Mouse (Mus musculus): ENCODE results near the gene Actrt2.

Actrt2 gene

GRCm38 (mm10) chr4:154683068-154683752 lies 15.5 kb upstream of the Actrt2 start:
- no peak for DNase-seq (ENCODE audit: low spot score)

- DNase-seq (ENCODE audit: low spot score) = no peak
These were observed 14.6 kb upstream of the Actrt2 start for GRCm38 (mm10) chr4:154682311-154682710.

GRCm38 (mm10) chr4:154675441-154676000 lies 7.9 kb upstream of the Actrt2 start:
- DNase-seq (ENCODE audit: low spot score) = no peak

- no peak for DNase-seq (ENCODE audit: low spot score)
These were observed 7.3 kb upstream of the Actrt2 start for GRCm38 (mm10) chr4:154674966-154675365.

GRCm38 (mm10) chr4:154674541-154674940 lies 6.9 kb upstream of the Actrt2 start:
- DNase-seq (ENCODE audit: low spot score) = peak; percentile 18

GRCm38 (mm10) chr4:154673986-154674385 lies 6.3 kb upstream of the Actrt2 start:
- no peak for DNase-seq (ENCODE audit: low spot score)

GRCm38 (mm10) chr4:154672027-154672426 lies 4.4 kb upstream of the Actrt2 start:
- no peak for DNase-seq (ENCODE audit: low spot score)

- no peak for DNase-seq (ENCODE audit: low spot score)
These were observed 3.7 kb upstream of the Actrt2 start for GRCm38 (mm10) chr4:154671232-154671912.

- no peak for DNase-seq (ENCODE audit: low spot score)
These were observed 4.9 kb downstream of the Actrt2 start for GRCm38 (mm10) chr4:154662681-154663215.

- no peak for DNase-seq (ENCODE audit: low spot score)
These were observed 6.4 kb downstream of the Actrt2 start for GRCm38 (mm10) chr4:154661256-154661655.

GRCm38 (mm10) chr4:154660025-154660424 lies 7.6 kb downstream of the Actrt2 start:
- DNase-seq (ENCODE audit: low spot score) = no peak

GRCm38 (mm10) chr4:154655134-154655910 lies 12.3 kb downstream of the Actrt2 start:
- DNase-seq (ENCODE audit: low spot score) = no peak

GRCm38 (mm10) chr4:154652494-154652893 lies 15.2 kb downstream of the Actrt2 start:
- DNase-seq (ENCODE audit: low spot score) = no peak

- no peak for DNase-seq (ENCODE audit: low spot score)
These were observed 18.5 kb downstream of the Actrt2 start for GRCm38 (mm10) chr4:154649083-154649747.

- no peak for DNase-seq (ENCODE audit: low spot score)
These were observed 25.2 kb downstream of the Actrt2 start for GRCm38 (mm10) chr4:154642496-154642895.

GRCm38 (mm10) chr4:154641296-154642110 lies 26.2 kb downstream of the Actrt2 start:
- no peak for DNase-seq (ENCODE audit: low spot score)

- no peak for DNase-seq (ENCODE audit: low spot score)
These were observed 27.0 kb downstream of the Actrt2 start for GRCm38 (mm10) chr4:154640443-154641295.

GRCm38 (mm10) chr4:154639591-154640442 lies 27.9 kb downstream of the Actrt2 start:
- no peak for DNase-seq (ENCODE audit: low spot score)

GRCm38 (mm10) chr4:154639126-154639525 lies 28.5 kb downstream of the Actrt2 start:
- DNase-seq (ENCODE audit: low spot score) = no peak
